Mouse (Mus musculus) lung, adult 2 months (tissue): Measurements from ENCODE around the gene Gpx6.

Experiments used
- CTCF ChIP-seq: fragments of 200-500 bp; IDR thresholded peaks from 2 replicates; pipeline ENCODE4 v1.5.1; 2011; ENCODE audit warnings: mild to moderate bottlenecking, low read length, control low read depth; ENCODE audit not compliant: insufficient read depth
- POLR2A ChIP-seq: fragments of 200-500 bp; IDR thresholded peaks from 2 replicates; pipeline ENCODE4 v1.6.1; 2011; ENCODE audit warnings: low read depth, mild to moderate bottlenecking, control low read depth, low read length, borderline replicate concordance; ENCODE audit errors: extremely low read depth

DNA sequence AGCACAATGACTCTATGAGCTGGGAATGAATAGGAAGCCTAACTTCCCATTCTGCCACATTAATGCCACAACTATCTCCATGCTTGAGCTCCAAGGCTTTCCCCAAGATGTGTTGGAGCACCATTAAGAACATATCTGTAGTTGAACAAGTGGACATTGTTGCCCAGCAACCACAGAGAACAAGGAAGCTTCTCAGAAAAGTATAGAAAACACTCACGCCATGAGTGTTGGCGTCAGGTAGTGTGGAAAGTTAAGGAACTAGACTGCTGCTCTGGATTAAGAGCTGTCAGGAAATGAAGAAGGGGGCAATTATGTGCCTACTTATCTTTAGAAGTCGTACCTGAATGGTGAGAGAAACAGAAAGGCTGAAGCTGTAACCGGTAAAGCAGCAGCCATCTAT, 2.0 kb downstream of the Gpx6 start:
- TF ChIP-seq CTCF (no peak), POLR2A (no peak)
